Mouse (Mus musculus) bone marrow macrophage, adult 2 months (primary cell): ENCODE results near the gene Cd3e.

ENCODE experiments used
- CTCF ChIP-seq: IDR thresholded peaks from 2 replicates; pipeline ENCODE4 v1.5.1; 2012; ENCODE audit warnings: low read depth, mild to moderate bottlenecking, low read length, moderate library complexity
- POLR2A ChIP-seq: IDR thresholded peaks from 2 replicates; pipeline ENCODE4 v1.6.1; 2012; ENCODE audit warnings: mild to moderate bottlenecking, low read depth, low read length, borderline replicate concordance

GRCm38 (mm10) chr9:44996590-44996989 lies 12.8 kb downstream of the Cd3e start:
- TF ChIP-seq CTCF (no peak), POLR2A (no peak)
